Mouse (Mus musculus) A20 (cell line): ENCODE data around the gene Akap7.

Experiments
- DNase-seq: peaks from one replicate; pipeline ENCODE4 v3.0.0-alpha.2; 2011; ENCODE audit warnings: low read depth, low spot score

Akap7 gene

GRCm38 (mm10) chr10:25126035-25126434 is 181.6 kb downstream of the Akap7 start:
- DNase-seq = no peak

- DNase-seq = no peak
Measured at GRCm38 (mm10) chr10:25120871-25121554, 186.7 kb downstream of the Akap7 start.
